Mouse (Mus musculus): ENCODE measurements at regions not wholly inside any gene's neighbourhood (a gene's known extent, or its start where the extent isn't known, plus 50 kb on each side); places are given as distances from the start of the nearest gene placed in this dataset.

GRCm38 (mm10) chr12:26206751-26207150, 208.3 kb downstream of the Rnf144a start:
- Histone ChIP-seq H3K36me3 (ENCODE audit: control insufficient read depth, insufficient read depth, low read length, poor library complexity, severe bottlenecking) (no peaks in the 10 kb centered on the region), H3K4me3 (ENCODE audit: insufficient read depth in 1 of 2, low read depth in 1 of 2, low read length in 2 of 2, poor library complexity in 1 of 2, severe bottlenecking in 1 of 2) (no peak overlapping the region), H3K27ac (ENCODE audit: insufficient read depth, low read depth, low read length, poor library complexity, severe bottlenecking) (no peak overlapping the region), H3K9me3 (ENCODE audit: control insufficient read depth, insufficient read depth, low read depth, low read length) (no peaks in the 10 kb centered on the region), H3K4me1 (ENCODE audit: control insufficient read depth in 2 of 2, insufficient read depth in 2 of 2, low read length in 2 of 2, poor library complexity in 1 of 2) (no peaks in the 10 kb centered on the region), H3K9ac (ENCODE audit: insufficient read depth, low read depth, low read length, poor library complexity, severe bottlenecking) (no peak overlapping the region)
- no peak for DNase-seq (ENCODE audit: low read depth, low spot score)
- in situ Hi-C loops (cut with MboI; ENCODE audit: low sequenced_read_pairs in 2 of 2, unreplicated experiment in 2 of 2), result no loop called here
- TF ChIP-seq ZC3H11A (IDR thresholded peaks at IDR 0.05; ENCODE audit: borderline replicate concordance, low read depth, low read length) (no peak), MAFK (IDR thresholded peaks at IDR 0.05; ENCODE audit: insufficient read depth, low read depth, low read length) (no peak), HCFC1 (IDR thresholded peaks at IDR 0.05; ENCODE audit: borderline replicate concordance, insufficient read depth, low read length) (no peak), ZNF384 (IDR thresholded peaks at IDR 0.05; ENCODE audit: low read depth, low read length) (no peak), CHD2 (IDR thresholded peaks at IDR 0.05; ENCODE audit: low read depth, low read length) (no peak)

- Histone ChIP-seq H3K4me1 (ENCODE audit: control insufficient read depth in 2 of 2, insufficient read depth in 2 of 2, low read length in 2 of 2, poor library complexity in 1 of 2) (no peaks in the 10 kb centered on the region), H3K9ac (ENCODE audit: insufficient read depth, low read depth, low read length, poor library complexity, severe bottlenecking) (no peak overlapping the region), H3K4me3 (ENCODE audit: insufficient read depth in 1 of 2, low read depth in 1 of 2, low read length in 2 of 2, poor library complexity in 1 of 2, severe bottlenecking in 1 of 2) (no peak overlapping the region), H3K27ac (ENCODE audit: insufficient read depth, low read depth, low read length, poor library complexity, severe bottlenecking) (no peak overlapping the region), H3K36me3 (ENCODE audit: control insufficient read depth, insufficient read depth, low read length, poor library complexity, severe bottlenecking) (no peaks in the 10 kb centered on the region), H3K9me3 (ENCODE audit: control insufficient read depth, insufficient read depth, low read depth, low read length) (no peaks in the 10 kb centered on the region)
- in situ Hi-C loops (cut with MboI; ENCODE audit: low sequenced_read_pairs in 2 of 2, unreplicated experiment in 2 of 2), result no loop called here
- DNase-seq (ENCODE audit: low read depth, low spot score), result no peak
- TF ChIP-seq CHD2 (IDR thresholded peaks at IDR 0.05; ENCODE audit: low read depth, low read length), result no peak
- no peak for TF ChIP-seq MAFK (IDR thresholded peaks at IDR 0.05; ENCODE audit: insufficient read depth, low read depth, low read length)
- TF ChIP-seq ZC3H11A (IDR thresholded peaks at IDR 0.05; ENCODE audit: borderline replicate concordance, low read depth, low read length), result no peak
- TF ChIP-seq HCFC1 (IDR thresholded peaks at IDR 0.05; ENCODE audit: borderline replicate concordance, insufficient read depth, low read length), result no peak
- TF ChIP-seq ZNF384 (IDR thresholded peaks at IDR 0.05; ENCODE audit: low read depth, low read length), result no peak
Observed at GRCm38 (mm10) chr12:26206036-26206435, 209.0 kb downstream of the Rnf144a start.

- Histone ChIP-seq H3K36me3 (ENCODE audit: control insufficient read depth, insufficient read depth, low read length, poor library complexity, severe bottlenecking) (no peaks in the 10 kb centered on the region), H3K4me1 (ENCODE audit: control insufficient read depth in 2 of 2, insufficient read depth in 2 of 2, low read length in 2 of 2, poor library complexity in 1 of 2) (no peaks in the 10 kb centered on the region), H3K9me3 (ENCODE audit: control insufficient read depth, insufficient read depth, low read depth, low read length) (no peaks in the 10 kb centered on the region), H3K27ac (ENCODE audit: insufficient read depth, low read depth, low read length, poor library complexity, severe bottlenecking) (no peak overlapping the region), H3K9ac (ENCODE audit: insufficient read depth, low read depth, low read length, poor library complexity, severe bottlenecking) (no peak overlapping the region), H3K4me3 (ENCODE audit: insufficient read depth in 1 of 2, low read depth in 1 of 2, low read length in 2 of 2, poor library complexity in 1 of 2, severe bottlenecking in 1 of 2) (no peak overlapping the region)
- in situ Hi-C loops (cut with MboI; ENCODE audit: low sequenced_read_pairs in 2 of 2, unreplicated experiment in 2 of 2), result no loop called here
- DNase-seq (ENCODE audit: low read depth, low spot score), result no peak
- TF ChIP-seq HCFC1 (IDR thresholded peaks at IDR 0.05; ENCODE audit: borderline replicate concordance, insufficient read depth, low read length) (no peak), ZNF384 (IDR thresholded peaks at IDR 0.05; ENCODE audit: low read depth, low read length) (no peak), MAFK (IDR thresholded peaks at IDR 0.05; ENCODE audit: insufficient read depth, low read depth, low read length) (no peak), ZC3H11A (IDR thresholded peaks at IDR 0.05; ENCODE audit: borderline replicate concordance, low read depth, low read length) (no peak), CHD2 (IDR thresholded peaks at IDR 0.05; ENCODE audit: low read depth, low read length) (no peak)
Observed at GRCm38 (mm10) chr12:26191982-26192576, 223.0 kb downstream of the Rnf144a start.

GRCm38 (mm10) chr12:26191268-26191981, 223.6 kb downstream of the Rnf144a start:
- Histone ChIP-seq H3K27ac (ENCODE audit: insufficient read depth, low read depth, low read length, poor library complexity, severe bottlenecking) (no peak overlapping the region), H3K9me3 (ENCODE audit: control insufficient read depth, insufficient read depth, low read depth, low read length) (no peaks in the 10 kb centered on the region), H3K4me1 (ENCODE audit: control insufficient read depth in 2 of 2, insufficient read depth in 2 of 2, low read length in 2 of 2, poor library complexity in 1 of 2) (no peaks in the 10 kb centered on the region), H3K9ac (ENCODE audit: insufficient read depth, low read depth, low read length, poor library complexity, severe bottlenecking) (no peak overlapping the region), H3K36me3 (ENCODE audit: control insufficient read depth, insufficient read depth, low read length, poor library complexity, severe bottlenecking) (no peaks in the 10 kb centered on the region), H3K4me3 (ENCODE audit: insufficient read depth in 1 of 2, low read depth in 1 of 2, low read length in 2 of 2, poor library complexity in 1 of 2, severe bottlenecking in 1 of 2) (no peak overlapping the region)
- TF ChIP-seq MAFK (IDR thresholded peaks at IDR 0.05; ENCODE audit: insufficient read depth, low read depth, low read length) (no peak), ZC3H11A (IDR thresholded peaks at IDR 0.05; ENCODE audit: borderline replicate concordance, low read depth, low read length) (no peak), CHD2 (IDR thresholded peaks at IDR 0.05; ENCODE audit: low read depth, low read length) (no peak), HCFC1 (IDR thresholded peaks at IDR 0.05; ENCODE audit: borderline replicate concordance, insufficient read depth, low read length) (no peak), ZNF384 (IDR thresholded peaks at IDR 0.05; ENCODE audit: low read depth, low read length) (no peak)
- in situ Hi-C loops (cut with MboI; ENCODE audit: low sequenced_read_pairs in 2 of 2, unreplicated experiment in 2 of 2), result no loop called here
- no peak for DNase-seq (ENCODE audit: low read depth, low spot score)
